Mouse (Mus musculus) hindbrain, embryonic 13.5 days (tissue): ENCODE measurements around the gene Cdc27. TPM values are rescaled to one million over a fixed set of nuclear protein-coding genes. Genes with fewer than 3 reads are reported as not detected.
A peak's percentile ranks its signal among the peaks of the same experiment; 100 is the strongest.
"Not testable (repeated sequence)": the region's sequence is repeated elsewhere in the genome, so short reads cannot be mapped to it uniquely, and the experiment has no call there.

ENCODE experiments used
- ATAC-seq: fragments of 200-750 bp; cut with Nextera tagmentation; 2 replicates; pipeline ENCODE4 v1.8.0; 2017; ENCODE audit warnings: moderate TSS enrichment; ENCODE audit not compliant: low FRiP score
- H3K27ac ChIP-seq: fragments of 300-500 bp; sonication (generic); 2 replicates; pipeline ENCODE4 v1.5.1; 2015; ENCODE audit warnings: inconsistent platforms, mild to moderate bottlenecking, moderate library complexity
- H3K27me3 ChIP-seq: fragments of 300-500 bp; sonication (generic); 2 replicates; pipeline ENCODE4 v1.6.1; 2015; ENCODE audit warnings: mild to moderate bottlenecking, inconsistent platforms
- H3K36me3 ChIP-seq: fragments of 300-500 bp; sonication (generic); 2 replicates; pipeline ENCODE4 v1.6.1; 2015; ENCODE audit warnings: mild to moderate bottlenecking, inconsistent platforms
- H3K4me1 ChIP-seq: fragments of 300-500 bp; sonication (generic); replicated peaks from 2 replicates; pipeline ENCODE4 v1.6.1; 2015; ENCODE audit warnings: inconsistent platforms
- H3K4me2 ChIP-seq: fragments of 300-500 bp; sonication (generic); 2 replicates; pipeline ENCODE4 v1.6.1; 2015; ENCODE audit warnings: inconsistent platforms, mild to moderate bottlenecking, moderate library complexity
- H3K4me3 ChIP-seq: fragments of 300-500 bp; sonication (generic); 2 replicates; pipeline ENCODE4 v1.5.1; 2015; ENCODE audit warnings: mild to moderate bottlenecking, inconsistent platforms
- H3K9ac ChIP-seq: fragments of 300-500 bp; sonication (generic); 2 replicates; pipeline ENCODE4 v1.6.1; 2015; ENCODE audit warnings: mild to moderate bottlenecking, inconsistent platforms
- H3K9me3 ChIP-seq: fragments of 300-500 bp; sonication (generic); 2 replicates; pipeline ENCODE4 v1.6.1; 2016; ENCODE audit warnings: inconsistent platforms
- WGBS: fragments of 180-500 bp; shearing (Covaris S2); methylation state at CpG from one replicate; pipeline ENCODE4 v1.1.7; 2015; 5-methylcytosine and 5-hydroxymethylcytosine counted together
- polyA plus RNA-seq: library from polyadenylated mRNA; unstranded; fragments of >200 nt; fragmentation: Nextera tagmentation; extraction: Ambion mirVana; gene quantifications from 2 replicates; pipeline ENCODE4 v1.2.1, GENCODE M21; 2015

Cdc27 gene
- polyA plus RNA-seq, 1 experiment from 2014 or later: 39.6 TPM

- Histone ChIP-seq H3K4me2 (no peak overlapping the region), H3K27ac (no peak overlapping the region), H3K4me1 (no peaks in the 10 kb centered on the region), H3K4me3 (no peak overlapping the region), H3K36me3 (no peaks in the 10 kb centered on the region), H3K27me3 (peaks cover 1% of the 10 kb centered on the region; the same call in 1 of the 2 replicates), H3K9ac (no peak overlapping the region), H3K9me3 (no peaks in the 10 kb centered on the region)
- ATAC-seq: no peak
- 72% methylated on average over 18 of the region's 18 CpGs for WGBS
These were observed 31.3 kb upstream of the Cdc27 start for GRCm38 (mm10) chr11:104581446-104582307.

- no peaks in the 10 kb centered on the region for H3K36me3 ChIP-seq
- H3K4me2 ChIP-seq: no peak overlapping the region
- H3K4me3 ChIP-seq: no peak overlapping the region
- H3K27me3 ChIP-seq: peaks cover 2% of the 10 kb centered on the region; the same call in 1 of the 2 replicates
- WGBS: 92% methylated on average over 5 of the region's 5 CpGs
- no peak overlapping the region for H3K27ac ChIP-seq
- no peaks in the 10 kb centered on the region for H3K9me3 ChIP-seq
- no peak overlapping the region for H3K9ac ChIP-seq
- ATAC-seq: no peak
- H3K4me1 ChIP-seq: no peaks in the 10 kb centered on the region
These were observed 30.2 kb upstream of the Cdc27 start for GRCm38 (mm10) chr11:104580606-104581005.

GRCm38 (mm10) chr11:104580091-104580490 is 29.7 kb upstream of the Cdc27 start:
- WGBS: 63% methylated on average over 6 of the region's 6 CpGs
- ATAC-seq: no peak
- peaks cover 2% of the 10 kb centered on the region; the same call in 1 of the 2 replicates for H3K27me3 ChIP-seq
- no peaks in the 10 kb centered on the region for H3K4me1 ChIP-seq
- no peak overlapping the region for H3K4me3 ChIP-seq
- no peaks in the 10 kb centered on the region for H3K9me3 ChIP-seq
- no peak overlapping the region for H3K4me2 ChIP-seq
- no peak overlapping the region for H3K27ac ChIP-seq
- no peak overlapping the region for H3K9ac ChIP-seq
- H3K36me3 ChIP-seq: no peaks in the 10 kb centered on the region

GRCm38 (mm10) chr11:104579575-104579974 is 29.2 kb upstream of the Cdc27 start:
- peaks cover 2% of the 10 kb centered on the region; the same call in 1 of the 2 replicates for H3K27me3 ChIP-seq
- no peaks in the 10 kb centered on the region for H3K36me3 ChIP-seq
- H3K9ac ChIP-seq: no peak overlapping the region
- no peak for ATAC-seq
- H3K4me1 ChIP-seq: no peaks in the 10 kb centered on the region
- H3K27ac ChIP-seq: no peak overlapping the region
- H3K4me2 ChIP-seq: no peak overlapping the region
- 91% methylated on average over 8 of the region's 8 CpGs for WGBS
- no peak overlapping the region for H3K4me3 ChIP-seq
- H3K9me3 ChIP-seq: no peaks in the 10 kb centered on the region

GRCm38 (mm10) chr11:104579084-104579483 is 28.7 kb upstream of the Cdc27 start:
- Histone ChIP-seq H3K27ac (no peak overlapping the region), H3K4me1 (no peaks in the 10 kb centered on the region), H3K4me2 (no peak overlapping the region), H3K4me3 (no peak overlapping the region), H3K9ac (no peak overlapping the region), H3K9me3 (no peaks in the 10 kb centered on the region), H3K27me3 (peaks cover 2% of the 10 kb centered on the region; the same call in 1 of the 2 replicates), H3K36me3 (no peaks in the 10 kb centered on the region)
- ATAC-seq: no peak
- WGBS: 88% methylated on average over 9 of the region's 9 CpGs

- Histone ChIP-seq H3K4me1 (no peaks in the 10 kb centered on the region), H3K9me3 (no peaks in the 10 kb centered on the region), H3K27me3 (peaks cover 7% of the 10 kb centered on the region; the same call in 1 of the 2 replicates), H3K27ac (no peak overlapping the region), H3K4me3 (no peak overlapping the region), H3K36me3 (no peaks in the 10 kb centered on the region), H3K4me2 (no peak overlapping the region), H3K9ac (no peak overlapping the region)
- no peak for ATAC-seq
- 43% methylated on average over 5 of the region's 5 CpGs for WGBS
These were observed 27.7 kb upstream of the Cdc27 start for GRCm38 (mm10) chr11:104578074-104578473.

- Histone ChIP-seq H3K9ac (no peak overlapping the region), H3K4me3 (no peak overlapping the region), H3K36me3 (no peaks in the 10 kb centered on the region), H3K9me3 (no peaks in the 10 kb centered on the region), H3K27ac (no peak overlapping the region), H3K27me3 (peaks cover 13% of the 10 kb centered on the region), H3K4me2 (no peak overlapping the region), H3K4me1 (no peaks in the 10 kb centered on the region)
- no peak for ATAC-seq
- WGBS: 58% methylated on average over 10 of the region's 10 CpGs
These were observed 26.6 kb upstream of the Cdc27 start for GRCm38 (mm10) chr11:104576772-104577612.

- H3K4me1 ChIP-seq: peaks cover 5% of the 10 kb centered on the region; the same call in 1 of the 2 replicates
- no peak for ATAC-seq
- H3K36me3 ChIP-seq: no peaks in the 10 kb centered on the region
- H3K27me3 ChIP-seq: peaks cover 13% of the 10 kb centered on the region
- 0 out of 2 replicates have a peak, but pooled peaks cover 3% of the 10 kb centered on the region for H3K9me3 ChIP-seq
- H3K9ac ChIP-seq: no peak overlapping the region
- no peak overlapping the region for H3K27ac ChIP-seq
- no peak overlapping the region for H3K4me2 ChIP-seq
- 55% methylated on average over 2 of the region's 2 CpGs for WGBS
- no peak overlapping the region for H3K4me3 ChIP-seq
These were observed 22.1 kb upstream of the Cdc27 start for GRCm38 (mm10) chr11:104572566-104572965.

GRCm38 (mm10) chr11:104572091-104572490 is 21.7 kb upstream of the Cdc27 start:
- Histone ChIP-seq H3K4me2 (no peak overlapping the region), H3K36me3 (no peaks in the 10 kb centered on the region), H3K4me1 (peaks cover 5% of the 10 kb centered on the region; the same call in 1 of the 2 replicates), H3K27me3 (peaks cover 13% of the 10 kb centered on the region), H3K27ac (no peak overlapping the region), H3K9ac (no peak overlapping the region), H3K4me3 (no peak overlapping the region), H3K9me3 (0 out of 2 replicates have a peak, but pooled peaks cover 3% of the 10 kb centered on the region)
- WGBS: 52% methylated on average over 7 of the region's 7 CpGs
- ATAC-seq: no peak

- 3% methylated on average over 28 of the region's 28 CpGs for WGBS
- ATAC-seq, H3K36me3 ChIP-seq, H3K9me3 ChIP-seq, H3K27ac ChIP-seq, H3K4me1 ChIP-seq: not testable (repeated sequence)
- Histone ChIP-seq H3K4me3 (peak overlapping the region; percentile 39), H3K27me3 (peaks cover 10% of the 10 kb centered on the region; the same call in 1 of the 2 replicates), H3K4me2 (peak overlapping the region; percentile 62), H3K9ac (peak overlapping the region; percentile 59; the same call in 1 of the 2 replicates)
These were observed 21.0 kb upstream of the Cdc27 start for GRCm38 (mm10) chr11:104571373-104571772.

- H3K4me3 ChIP-seq, H3K9ac ChIP-seq, H3K36me3 ChIP-seq, H3K4me2 ChIP-seq, H3K9me3 ChIP-seq, ATAC-seq, H3K27ac ChIP-seq, H3K4me1 ChIP-seq: not testable (repeated sequence)
- WGBS: 81% methylated on average over 8 of the region's 8 CpGs
- H3K27me3 ChIP-seq: peaks cover 10% of the 10 kb centered on the region; the same call in 1 of the 2 replicates
These were observed 20.1 kb upstream of the Cdc27 start for GRCm38 (mm10) chr11:104570515-104570914.

- WGBS: 90% methylated on average over 4 of the region's 4 CpGs
These were observed 17.9 kb upstream of the Cdc27 start for GRCm38 (mm10) chr11:104568326-104568725.

More at GRCm38 (mm10) chr11:104568326-104568725, 17.9 kb upstream of the Cdc27 start:
- Histone ChIP-seq H3K27ac (no peak overlapping the region), H3K4me3 (no peak overlapping the region), H3K4me2 (no peak overlapping the region), H3K4me1 (peaks cover 5% of the 10 kb centered on the region; the same call in 1 of the 2 replicates), H3K27me3 (peaks cover 8% of the 10 kb centered on the region; the same call in 1 of the 2 replicates), H3K36me3 (no peaks in the 10 kb centered on the region), H3K9ac (no peak overlapping the region), H3K9me3 (0 out of 2 replicates have a peak, but pooled peaks cover 3% of the 10 kb centered on the region)
- no peak for ATAC-seq
